Mouse (Mus musculus): Measurements from ENCODE around the gene Prkca. TPM values are rescaled to one million over a fixed set of nuclear protein-coding genes. Genes with fewer than 3 reads are reported as not detected.

The Prkca gene
- polyA plus RNA-seq, 2 experiments from 2014 or later = 11.7 to 15.3 TPM

DNA sequence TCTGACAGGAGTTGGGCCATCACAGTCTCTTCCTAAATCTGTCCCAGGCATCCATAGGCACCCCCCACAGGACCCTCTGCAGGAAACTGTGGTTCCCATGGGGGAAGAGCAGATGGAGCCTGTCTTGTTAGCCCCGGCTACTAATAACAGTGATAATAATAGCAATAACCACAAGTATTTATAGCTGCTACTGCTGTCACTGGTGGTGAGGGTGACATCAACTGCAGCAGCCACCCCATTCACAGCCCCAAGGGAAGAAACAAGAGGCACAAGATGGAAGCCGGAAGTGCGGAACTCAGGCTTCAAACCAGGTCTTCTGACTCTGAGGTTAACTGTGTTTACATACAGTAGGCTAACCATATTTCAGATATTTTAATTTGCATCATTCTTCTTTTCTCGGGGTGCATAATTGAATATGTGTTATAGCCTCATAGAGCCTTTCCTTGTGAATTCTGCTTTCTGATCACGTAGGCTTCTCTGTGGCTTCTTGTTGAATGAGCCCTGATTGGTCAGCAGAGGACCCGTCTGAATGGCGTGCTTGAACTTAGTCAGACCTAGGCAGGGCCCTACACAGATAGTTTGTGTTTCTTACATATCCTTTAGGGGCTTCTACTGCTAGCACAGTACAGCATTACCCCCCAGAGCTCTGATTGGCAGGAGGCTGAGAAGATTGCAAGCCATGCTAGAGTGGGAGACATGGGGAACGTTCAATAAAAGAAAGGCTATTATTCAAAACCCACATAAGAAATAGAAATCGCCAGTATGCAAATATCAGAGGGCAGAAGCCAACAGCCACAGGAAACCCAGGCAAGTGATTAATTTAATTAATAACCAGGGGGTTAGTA is 189.5 kb downstream of the Prkca start:
- no peak for ATAC-seq

DNA sequence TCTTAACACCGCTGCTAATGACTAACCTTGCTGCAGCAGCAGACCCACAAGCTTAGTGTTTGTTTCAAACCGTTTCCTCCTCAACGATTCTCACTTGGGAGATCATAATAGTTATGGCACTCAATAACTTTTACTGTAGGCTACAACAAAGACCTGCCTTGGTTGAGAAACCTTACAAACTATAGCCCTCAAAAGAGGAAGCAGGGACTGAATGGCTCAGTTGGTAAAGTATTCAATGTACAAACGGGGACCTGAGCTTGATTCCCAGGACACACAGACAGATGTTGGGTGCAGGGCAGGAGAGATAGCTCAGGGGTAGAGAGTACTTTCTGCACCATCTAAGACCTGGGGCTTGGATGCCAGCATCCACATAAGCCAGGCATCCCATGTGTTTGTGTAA is 191.1 kb downstream of the Prkca start:
- ATAC-seq = no peak

DNA sequence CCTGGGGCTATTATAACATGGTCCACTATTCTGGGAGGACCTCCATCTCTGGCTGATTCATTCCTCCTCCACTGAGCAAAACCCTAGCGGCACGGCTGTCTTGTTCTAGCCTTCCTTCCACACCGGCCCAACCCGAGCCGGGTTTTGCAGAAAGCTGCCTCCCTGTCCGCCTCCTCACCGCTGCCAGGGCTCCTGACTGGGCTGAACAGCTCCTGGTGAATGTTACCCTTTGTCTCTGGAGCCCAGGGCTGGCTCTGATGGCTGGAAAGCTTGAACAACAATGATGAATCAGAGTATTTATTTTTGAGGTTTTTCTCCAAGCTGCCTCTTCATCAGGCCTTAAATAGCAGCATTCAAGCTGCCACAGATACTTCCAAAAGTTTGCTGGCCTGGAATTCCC is 193.3 kb downstream of the Prkca start:
- ATAC-seq = no peak

GRCm38 (mm10) chr11:108149187-108149586 is 194.5 kb downstream of the Prkca start:
- ATAC-seq = no peak

- no peak for ATAC-seq
These were observed 195.2 kb downstream of the Prkca start for GRCm38 (mm10) chr11:108148491-108148890.

DNA sequence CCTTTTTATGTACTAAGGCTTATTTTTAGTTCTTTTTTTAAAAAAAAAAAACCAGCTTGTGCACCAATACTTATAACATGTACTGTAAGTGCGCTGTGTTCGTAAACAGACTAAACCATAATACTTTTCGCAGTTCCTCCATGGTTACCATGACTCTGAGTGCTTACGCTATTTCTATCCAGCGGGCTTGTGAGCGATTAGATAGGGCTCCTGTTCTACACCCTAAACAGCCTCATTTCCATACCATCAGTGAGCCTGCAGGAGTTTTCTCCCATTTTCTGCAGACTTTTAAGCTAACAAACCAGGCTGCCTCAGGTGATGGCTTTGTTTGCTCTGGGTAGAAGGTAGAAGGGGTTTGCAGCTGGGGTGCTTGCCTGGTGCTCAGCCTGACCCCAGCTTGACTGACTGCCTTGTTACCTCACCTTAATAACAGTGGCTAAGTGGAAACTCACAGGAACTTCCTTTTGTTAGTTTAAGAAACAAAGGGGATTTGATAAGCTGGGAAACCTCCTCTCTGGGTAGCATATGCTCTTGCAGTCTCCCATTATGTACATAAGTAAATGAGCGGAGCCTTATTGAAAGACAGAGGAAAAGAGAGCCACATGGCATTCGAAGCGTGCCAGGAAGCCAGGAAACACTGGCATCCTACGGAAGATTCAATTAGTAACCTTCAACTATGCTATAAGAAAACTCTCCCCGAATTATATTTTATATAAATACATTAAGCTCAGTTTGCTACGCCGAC is 197.8 kb downstream of the Prkca start:
- no peak for ATAC-seq

DNA sequence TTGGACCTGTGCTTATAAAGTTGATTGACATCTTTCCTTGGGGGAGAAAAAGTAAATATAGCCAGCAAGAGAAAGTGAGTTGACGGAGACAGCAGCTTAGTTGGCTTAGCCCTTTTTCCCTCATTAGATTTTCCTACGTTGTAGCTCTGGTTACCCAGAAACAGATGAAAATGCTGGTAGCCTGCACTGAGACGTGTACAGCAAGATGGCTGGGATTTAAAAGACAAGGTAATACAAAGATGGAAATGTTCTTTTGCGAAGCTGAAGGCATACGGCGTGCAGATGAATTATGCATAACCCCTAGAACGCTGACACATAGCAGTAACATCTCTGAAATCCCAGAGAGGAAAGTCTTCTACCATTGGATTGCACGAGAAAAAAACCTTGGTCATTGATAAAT is 198.6 kb downstream of the Prkca start:
- no peak for ATAC-seq

- no peak for ATAC-seq
These were observed 200.0 kb downstream of the Prkca start for GRCm38 (mm10) chr11:108143739-108144138.

- ATAC-seq = no peak
These were observed 203.7 kb downstream of the Prkca start for GRCm38 (mm10) chr11:108140028-108140427.

DNA sequence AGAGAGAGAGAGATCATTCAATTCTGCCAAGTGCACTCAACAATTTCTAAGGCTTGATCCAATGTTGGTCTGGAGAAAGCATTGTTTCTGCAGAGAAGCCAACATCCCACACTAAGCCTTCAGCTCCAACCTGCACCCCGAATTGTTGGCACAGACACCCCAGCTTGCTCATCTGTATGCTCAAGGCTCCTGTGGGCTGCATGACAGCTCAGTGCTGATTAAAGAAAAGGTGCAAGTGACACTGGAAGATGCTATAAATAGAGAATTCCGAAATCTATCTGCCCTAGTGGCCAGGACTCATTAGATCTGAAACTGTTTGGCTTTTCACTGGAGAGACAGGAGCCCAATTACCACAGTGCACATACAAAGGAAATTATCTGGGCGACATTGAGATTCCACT is 207.4 kb downstream of the Prkca start:
- no peak for ATAC-seq

GRCm38 (mm10) chr11:108135407-108136159 is 208.1 kb downstream of the Prkca start:
- peak; percentile 46 for ATAC-seq

DNA sequence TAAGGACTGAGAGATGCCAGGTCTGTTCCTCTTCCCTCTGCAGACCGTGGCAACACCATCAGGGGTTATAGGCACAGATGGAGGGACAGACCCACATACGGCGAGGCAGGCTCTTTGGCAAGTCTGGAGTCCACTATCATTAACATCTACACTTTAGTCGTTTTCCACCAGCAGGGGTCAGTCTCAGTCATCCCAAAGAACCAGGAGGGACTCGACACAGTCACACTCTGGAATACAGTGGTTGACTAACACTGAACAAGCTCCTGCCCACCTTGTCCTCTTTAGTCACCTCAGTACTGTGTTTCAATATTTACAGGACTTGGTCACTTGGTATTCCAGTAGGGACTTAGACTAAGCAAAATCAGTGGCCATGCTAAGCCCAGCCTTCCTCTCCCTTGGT is 215.1 kb downstream of the Prkca start:
- ATAC-seq = no peak

DNA sequence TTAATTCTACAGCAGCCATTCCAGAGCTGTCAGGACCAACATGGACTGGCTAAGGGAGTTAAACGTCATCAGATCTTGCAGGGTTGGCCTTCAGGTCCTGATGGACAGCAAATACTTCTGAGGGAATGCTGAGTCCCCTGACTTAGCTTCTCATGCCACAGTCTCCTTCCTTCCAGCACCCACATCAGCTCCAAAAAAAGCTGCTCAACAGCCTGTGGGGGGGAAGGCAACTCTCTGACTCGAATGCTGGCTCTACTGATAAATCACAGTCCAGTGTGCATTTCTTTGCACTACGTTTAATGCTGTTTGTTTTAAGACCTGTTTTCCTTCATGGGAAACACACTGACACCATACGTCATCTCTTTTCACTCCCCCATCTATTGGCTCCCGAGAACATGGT is 215.8 kb downstream of the Prkca start:
- ATAC-seq = no peak

GRCm38 (mm10) chr11:108122486-108122885 is 221.2 kb downstream of the Prkca start:
- ATAC-seq = no peak

- ATAC-seq = no peak
These were observed 223.0 kb downstream of the Prkca start for GRCm38 (mm10) chr11:108120708-108121107.

DNA sequence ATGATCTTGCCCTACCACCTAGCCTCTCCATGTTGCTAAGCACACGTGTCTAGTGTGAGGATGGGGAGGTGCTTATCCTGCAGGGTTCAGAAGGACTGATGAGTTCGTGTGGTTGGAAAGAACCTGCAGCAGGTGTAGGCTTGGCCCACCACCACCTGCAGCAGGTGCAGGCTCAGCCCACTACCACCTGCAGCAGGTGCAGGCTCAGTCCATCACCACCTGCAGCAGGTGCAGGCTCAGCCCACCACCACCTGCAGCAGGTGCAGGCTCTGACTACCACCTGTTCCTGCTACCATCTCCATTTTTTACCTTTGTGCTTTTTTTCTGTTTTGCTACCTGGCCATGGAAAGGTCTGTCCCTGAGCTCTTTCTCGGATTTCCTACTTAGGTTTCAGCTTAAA is 223.9 kb downstream of the Prkca start:
- no peak for ATAC-seq

- no peak for ATAC-seq
These were observed 224.9 kb downstream of the Prkca start for GRCm38 (mm10) chr11:108118814-108119213.

- no peak for ATAC-seq
These were observed 225.5 kb downstream of the Prkca start for GRCm38 (mm10) chr11:108118221-108118620.

GRCm38 (mm10) chr11:108117360-108118050 is 226.2 kb downstream of the Prkca start:
- ATAC-seq = no peak

- no peak for ATAC-seq
These were observed 229.6 kb downstream of the Prkca start for GRCm38 (mm10) chr11:108114091-108114490.

DNA sequence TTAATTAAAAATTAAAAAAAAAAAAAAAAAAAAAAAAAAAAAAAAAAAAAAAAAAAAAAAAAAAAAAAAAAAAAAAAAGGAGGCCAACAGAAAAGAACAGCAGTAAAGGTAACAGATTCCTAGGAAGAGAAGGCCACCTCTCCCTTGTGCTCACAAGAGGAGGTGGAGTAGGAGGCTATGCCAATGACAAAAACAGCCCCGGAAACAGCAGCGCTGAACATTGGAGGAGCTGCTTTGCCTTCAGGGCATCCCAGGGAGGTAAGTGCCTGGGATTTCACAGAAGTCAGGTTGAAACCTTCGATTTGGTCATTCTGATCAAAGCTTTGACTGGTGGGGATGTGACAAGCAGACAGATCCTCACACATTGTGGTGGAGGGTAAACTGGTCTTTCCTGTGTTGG is 231.3 kb downstream of the Prkca start:
- ATAC-seq = no peak

GRCm38 (mm10) chr11:108104085-108104484 is 239.6 kb downstream of the Prkca start:
- ATAC-seq = no peak

Data from activated CD4-positive, CD25-positive, alpha-beta regulatory T cell, adult 4 months (primary cell).